Mouse (Mus musculus) intestine, embryonic 14.5 days (tissue): ENCODE data around the gene Ttyh2. TPM values are rescaled to one million over a fixed set of nuclear protein-coding genes. Genes with fewer than 3 reads are reported as not detected.

Source experiments
- ATAC-seq: fragments of 200-750 bp; cut with Nextera tagmentation; replicated peaks from 2 replicates; pipeline ENCODE4 v1.8.0; 2017; ENCODE audit warnings: low read depth, moderate number of reproducible peaks, moderate TSS enrichment, moderate library complexity; ENCODE audit not compliant: low FRiP score, low TSS enrichment
- DNase-seq: peaks from one replicate; pipeline ENCODE4 v3.0.0-alpha.2; 2018; ENCODE audit warnings: low spot score
- H3K27ac ChIP-seq: fragments of 300-500 bp; sonication (generic); 2 replicates; pipeline ENCODE4 v1.5.1; 2014; ENCODE audit warnings: low read depth, mild to moderate bottlenecking, control low read depth
- H3K27me3 ChIP-seq: fragments of 300-500 bp; sonication (generic); replicated peaks from 2 replicates; pipeline ENCODE4 v1.6.1; 2014; ENCODE audit warnings: low read length, control low read depth; ENCODE audit not compliant: control insufficient read depth, insufficient read depth
- H3K36me3 ChIP-seq: fragments of 300-500 bp; sonication (generic); 2 replicates; pipeline ENCODE4 v1.6.1; 2014; ENCODE audit warnings: low read length, control low read depth; ENCODE audit not compliant: control insufficient read depth, insufficient read depth
- H3K4me1 ChIP-seq: fragments of 300-500 bp; sonication (generic); replicated peaks from 2 replicates; pipeline ENCODE4 v1.6.1; 2014; ENCODE audit warnings: low read length, control low read depth, mixed read lengths; ENCODE audit not compliant: control insufficient read depth, insufficient read depth
- H3K4me2 ChIP-seq: fragments of 300-500 bp; sonication (generic); 2 replicates; pipeline ENCODE4 v1.6.1; 2014; ENCODE audit warnings: low read length
- H3K4me3 ChIP-seq: fragments of 300-500 bp; sonication (generic); 2 replicates; pipeline ENCODE4 v1.5.1; 2014; ENCODE audit warnings: low read depth, low read length, control low read depth, mixed read lengths
- H3K9ac ChIP-seq: fragments of 300-500 bp; sonication (generic); 2 replicates; pipeline ENCODE4 v1.6.1; 2014; ENCODE audit warnings: mild to moderate bottlenecking, low read length
- H3K9me3 ChIP-seq: fragments of 300-500 bp; sonication (generic); 2 replicates; pipeline ENCODE4 v1.6.1; 2016; ENCODE audit warnings: low read length, control low read depth; ENCODE audit not compliant: control insufficient read depth
- WGBS: fragments of 180-500 bp; shearing (Covaris S2); extraction: QIAGEN DNeasy Blood & Tissue Kit; methylation state at CpG from one replicate; pipeline ENCODE4 v1.1.7; 2014; 5-methylcytosine and 5-hydroxymethylcytosine counted together
- polyA plus RNA-seq: library from polyadenylated mRNA; unstranded; fragments of >200 nt; fragmentation: Nextera tagmentation; extraction: Ambion mirVana; gene quantifications from 2 replicates; pipeline ENCODE4 v1.2.1, GENCODE M21; 2014

Gene Ttyh2
- polyA plus RNA-seq, 1 experiment from 2014 or later = 19.9 TPM

GRCm38 (mm10) chr11:114747564-114748138 lies 72.4 kb downstream of the Ttyh2 start:
- no peak overlapping the region for H3K4me2 ChIP-seq
- no peak for DNase-seq
- H3K27me3 ChIP-seq = no peaks in the 10 kb centered on the region
- H3K9me3 ChIP-seq = no peaks in the 10 kb centered on the region
- no peak overlapping the region for H3K27ac ChIP-seq
- H3K9ac ChIP-seq = no peak overlapping the region
- H3K36me3 ChIP-seq = no peaks in the 10 kb centered on the region
- 56% methylated on average over 12 of the region's 12 CpGs for WGBS
- no peak overlapping the region for H3K4me3 ChIP-seq
- no peaks in the 10 kb centered on the region; the same call in 1 of the 2 replicates for H3K4me1 ChIP-seq
- no peak for ATAC-seq

- H3K36me3 ChIP-seq = no peaks in the 10 kb centered on the region
- peaks cover 5% of the 10 kb centered on the region; the same call in 1 of the 2 replicates for H3K4me1 ChIP-seq
- 3% methylated on average over 51 of the region's 51 CpGs for WGBS
- H3K9ac ChIP-seq = peak within 1 kb of the TSS; percentile 36; the same call in 1 of the 2 replicates
- H3K27ac ChIP-seq = no peak within 1 kb of the TSS
- H3K4me3 ChIP-seq = peak within 1 kb of the TSS; percentile 45
- peaks cover 22% of the 10 kb centered on the region for H3K27me3 ChIP-seq
- H3K9me3 ChIP-seq = no peaks in the 10 kb centered on the region
- H3K4me2 ChIP-seq = peak within 1 kb of the TSS; percentile 72
- ATAC-seq (peak; percentile 68), DNase-seq (peak; percentile 77)
Observed at GRCm38 (mm10) chr11:114764820-114765818, 89.9 kb downstream of the Ttyh2 start, which contains the start of gene Kif19a. Gene Kif19a (plus strand): TSS chr11:114765388.

GRCm38 (mm10) chr11:114769911-114770310 lies 94.7 kb downstream of the Ttyh2 start:
- H3K9me3 ChIP-seq = no peaks in the 10 kb centered on the region
- H3K4me2 ChIP-seq = no peak overlapping the region
- H3K4me1 ChIP-seq = peaks cover 5% of the 10 kb centered on the region; the same call in 1 of the 2 replicates
- DNase-seq = no peak
- ATAC-seq = no peak
- H3K36me3 ChIP-seq = no peaks in the 10 kb centered on the region
- peaks cover 17% of the 10 kb centered on the region for H3K27me3 ChIP-seq
- 67% methylated on average over 6 of the region's 6 CpGs for WGBS
- no peak overlapping the region for H3K9ac ChIP-seq
- H3K27ac ChIP-seq = no peak overlapping the region
- H3K4me3 ChIP-seq = no peak overlapping the region

Other genes with a start within 250 kb of the Ttyh2 start
- gene Rpl38, start 6.9 kb upstream of the Ttyh2 start, polyA plus RNA-seq = 1,083 and 1,275 TPM in 2 replicates
- 0.14 and 0.24 TPM in 2 replicates for gene Dnaic2, start 52.0 kb downstream of the Ttyh2 start, polyA plus RNA-seq
- gene Kif19a, start 90.0 kb downstream of the Ttyh2 start, polyA plus RNA-seq = 0.27 and 1.2 TPM in 2 replicates
- 1.2 and 2.9 TPM in 2 replicates for gene Btbd17, start 120.5 kb downstream of the Ttyh2 start, polyA plus RNA-seq
- 0.16 TPM in 1 of 2 replicates, not detected in the other for gene Gpr142, start 123.5 kb downstream of the Ttyh2 start, polyA plus RNA-seq
- gene Gprc5c, start 175.7 kb downstream of the Ttyh2 start, polyA plus RNA-seq = 21.8 and 23.6 TPM in 2 replicates
- 0.89 and 1.3 TPM in 2 replicates for gene Cd300a, start 214.6 kb downstream of the Ttyh2 start, polyA plus RNA-seq